Mouse (Mus musculus) erythroblast, embryonic 14.5 days (primary cell): ENCODE results near the gene Mfsd10.
"Not testable (repeated sequence)": the region's sequence is repeated elsewhere in the genome, so short reads cannot be mapped to it uniquely, and the experiment has no call there.

Experiments
- GATA1 ChIP-seq: IDR thresholded peaks from 2 replicates; pipeline ENCODE4 v1.6.1; 2012; ENCODE audit warnings: low read length, inconsistent platforms, mixed read lengths
- TAL1 ChIP-seq: IDR thresholded peaks from 3 replicates; pipeline ENCODE4 v1.6.1; 2012; ENCODE audit warnings: low read length, inconsistent platforms, mixed read lengths

DNA sequence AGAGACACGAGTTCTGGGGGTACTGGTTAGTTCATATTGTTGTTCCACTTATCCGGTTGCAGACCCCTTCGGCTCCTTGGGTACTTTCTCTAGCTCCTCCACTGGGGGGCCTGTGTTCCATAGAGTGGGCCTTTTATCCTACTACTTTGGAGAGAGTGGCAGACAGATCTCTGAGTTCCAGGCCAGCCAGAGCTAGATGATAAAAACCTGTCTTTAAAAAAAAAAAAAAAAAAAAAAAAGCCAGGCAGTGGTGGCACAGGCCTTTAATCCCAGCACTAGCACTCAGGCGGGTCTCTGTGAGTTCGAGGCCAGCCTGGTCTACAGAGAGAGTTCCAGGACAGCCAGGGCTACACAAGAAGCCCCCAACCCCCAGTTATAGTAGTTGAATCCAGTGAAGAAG is 44.8 kb downstream of the Mfsd10 start:
- not testable (repeated sequence) for TF ChIP-seq TAL1, GATA1
